Mouse (Mus musculus): ENCODE data around the gene Entpd1.

- no peak for TF ChIP-seq CTCF (IDR thresholded peaks at IDR 0.05; ENCODE audit: borderline replicate concordance, control insufficient read depth, extremely low read depth, insufficient read depth, low read length, poor library complexity)
- no peak for TF ChIP-seq POLR2A (IDR thresholded peaks at IDR 0.05; ENCODE audit: control insufficient read depth, extremely low read depth, insufficient read depth, low read length, poor library complexity)
Measured at GRCm38 (mm10) chr19:40633144-40633543, 21.0 kb downstream of the Entpd1 start.
